Mouse (Mus musculus): ENCODE measurements around the gene Mars.
"Not testable (repeated sequence)": the region's sequence is repeated elsewhere in the genome, so short reads cannot be mapped to it uniquely, and the experiment has no call there.

Mars gene

DNA sequence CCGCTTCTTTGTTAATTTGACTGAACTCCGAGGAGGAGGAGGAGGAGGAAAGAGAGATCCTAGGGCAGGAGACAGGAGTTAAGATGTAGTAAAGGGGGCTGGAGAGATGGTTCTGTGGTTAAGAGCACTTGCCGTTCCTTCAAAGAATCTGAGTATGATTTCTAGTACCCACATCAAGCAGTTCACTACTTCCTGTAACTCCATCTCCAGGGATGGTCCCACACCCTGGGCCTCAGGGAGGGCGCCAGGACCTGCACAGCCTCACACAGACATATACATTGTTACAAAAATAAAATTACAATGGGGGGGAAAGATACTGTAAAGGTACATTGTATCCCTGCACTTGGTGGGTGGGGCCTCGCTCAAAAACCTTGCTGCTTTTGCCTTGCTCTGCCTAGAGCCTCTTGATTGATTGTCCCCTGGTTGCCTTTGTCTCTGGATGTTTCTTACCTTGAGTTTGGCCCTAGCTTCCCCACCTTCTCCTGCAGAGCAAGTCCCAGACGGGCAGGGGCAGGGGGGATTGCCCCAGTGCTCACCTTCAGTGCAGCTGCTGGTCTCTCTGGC is 26.0 kb upstream of the Mars start:
- DNase-seq (ENCODE audit: low spot score in 2 of 2) = no peak

DNA sequence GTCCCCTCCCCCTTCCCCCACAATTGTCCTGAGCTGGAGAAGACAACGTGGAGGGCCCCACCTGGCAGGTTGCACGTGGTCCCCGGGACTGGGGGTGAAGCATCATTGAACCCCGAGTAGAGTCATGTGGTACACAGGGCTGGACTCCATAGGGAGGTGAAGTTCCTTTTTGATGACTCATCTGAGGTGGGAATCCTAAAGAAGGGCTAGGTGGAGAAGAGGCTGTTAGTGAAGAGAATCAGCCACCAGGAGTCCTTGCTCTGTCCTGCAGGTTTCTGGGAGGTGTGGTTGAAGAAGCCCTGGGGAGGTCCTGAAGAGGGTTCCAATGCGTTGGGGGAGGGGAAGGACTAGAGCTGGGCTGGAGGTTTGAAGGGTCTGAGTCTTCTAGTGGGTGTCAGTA is 25.4 kb upstream of the Mars start:
- DNase-seq (ENCODE audit: low spot score in 2 of 2) = no peak

DNA sequence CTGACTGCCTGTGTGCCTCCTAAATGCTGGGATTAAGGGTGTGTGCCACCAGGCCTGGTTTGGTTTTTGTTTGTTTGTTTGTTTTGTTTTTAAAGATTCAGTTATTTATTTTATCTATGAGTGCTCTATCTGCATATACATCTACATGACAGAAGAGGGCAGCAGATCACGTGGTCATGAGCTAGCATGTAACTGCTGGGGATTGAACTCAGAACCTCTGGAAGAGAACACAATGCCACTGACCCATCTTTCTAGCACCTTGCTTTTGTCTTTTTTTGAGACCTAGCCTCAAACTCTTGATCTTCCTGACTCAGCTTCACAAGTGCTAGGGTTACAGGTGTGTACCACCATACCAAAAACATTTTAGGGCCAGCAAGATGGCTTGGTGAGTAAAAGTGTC is 23.7 kb upstream of the Mars start:
- DNase-seq (ENCODE audit: low spot score in 2 of 2) = no peak

DNA sequence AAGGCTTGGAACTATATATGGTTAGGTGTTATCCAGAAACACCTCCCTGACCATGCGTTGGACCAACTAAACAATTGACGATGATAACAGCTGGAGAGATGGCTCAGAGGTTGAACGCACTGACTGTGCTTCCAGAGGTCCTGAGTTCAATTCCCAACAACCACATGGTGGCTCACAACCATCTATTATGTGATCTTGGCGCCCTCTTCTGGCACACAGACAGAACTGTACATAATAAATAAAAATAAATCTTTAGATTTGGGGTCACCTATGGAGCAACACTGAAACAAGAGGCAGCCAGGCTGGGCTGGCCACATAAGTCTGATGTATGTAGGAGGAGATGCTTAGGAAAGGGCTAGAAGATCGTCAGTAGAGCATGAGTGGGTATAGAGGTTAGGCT is 21.6 kb upstream of the Mars start:
- DNase-seq (ENCODE audit: low spot score in 2 of 2) = no peak

DNA sequence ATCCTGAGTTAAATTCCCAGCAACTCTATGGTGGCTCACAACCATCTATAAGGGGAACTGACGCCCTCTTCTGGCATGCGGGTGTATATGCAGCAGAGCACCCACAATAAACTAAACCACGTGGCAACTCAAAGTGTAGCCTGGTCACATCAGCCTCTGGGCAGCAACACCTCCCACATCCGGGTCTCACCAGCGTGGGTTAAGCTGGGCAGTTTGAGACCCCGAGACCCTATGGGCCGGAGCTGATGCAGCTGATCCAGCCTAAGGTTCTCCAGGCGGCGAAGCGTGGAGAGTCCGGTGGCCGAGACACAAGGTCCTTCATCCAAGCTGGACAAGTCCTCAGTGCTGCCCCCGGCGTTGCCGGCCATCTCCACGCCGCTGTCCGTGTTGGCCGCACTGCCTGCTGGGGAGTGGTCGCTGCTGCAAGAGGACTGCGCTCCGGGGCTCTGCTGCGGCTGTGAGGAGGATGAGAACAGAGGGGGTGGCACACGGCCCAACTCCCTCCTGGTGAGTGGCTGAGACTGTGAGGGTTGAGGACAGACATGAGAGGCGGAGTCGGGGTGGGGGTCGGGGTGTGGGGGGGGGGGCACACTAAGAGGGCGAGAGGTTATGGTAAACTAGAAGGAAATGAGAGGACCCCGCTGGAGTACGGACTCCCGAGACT is 20.8 kb upstream of the Mars start:
- DNase-seq (ENCODE audit: low spot score in 2 of 2) = no peak

DNA sequence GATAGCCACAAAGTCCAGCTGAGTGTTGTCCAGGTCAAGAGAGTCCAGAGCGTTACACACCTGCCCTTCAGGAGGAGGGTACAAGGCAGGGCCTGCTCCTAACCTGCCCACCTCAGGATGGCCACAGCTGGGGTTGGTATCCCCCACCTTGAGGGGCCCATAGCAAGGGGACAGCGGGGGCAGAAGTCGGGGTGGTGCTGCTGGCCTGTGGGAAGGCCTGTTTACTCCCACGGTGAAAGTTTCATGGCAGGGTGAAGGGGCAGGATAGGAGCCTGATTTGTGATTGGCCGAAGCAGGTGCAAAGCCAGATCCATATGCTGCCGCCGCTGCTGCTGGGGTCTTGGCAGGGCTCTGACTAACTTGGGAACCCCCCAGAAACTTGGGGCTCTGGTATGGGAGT is 18.6 kb upstream of the Mars start:
- no peak for DNase-seq (ENCODE audit: low spot score in 2 of 2)

DNA sequence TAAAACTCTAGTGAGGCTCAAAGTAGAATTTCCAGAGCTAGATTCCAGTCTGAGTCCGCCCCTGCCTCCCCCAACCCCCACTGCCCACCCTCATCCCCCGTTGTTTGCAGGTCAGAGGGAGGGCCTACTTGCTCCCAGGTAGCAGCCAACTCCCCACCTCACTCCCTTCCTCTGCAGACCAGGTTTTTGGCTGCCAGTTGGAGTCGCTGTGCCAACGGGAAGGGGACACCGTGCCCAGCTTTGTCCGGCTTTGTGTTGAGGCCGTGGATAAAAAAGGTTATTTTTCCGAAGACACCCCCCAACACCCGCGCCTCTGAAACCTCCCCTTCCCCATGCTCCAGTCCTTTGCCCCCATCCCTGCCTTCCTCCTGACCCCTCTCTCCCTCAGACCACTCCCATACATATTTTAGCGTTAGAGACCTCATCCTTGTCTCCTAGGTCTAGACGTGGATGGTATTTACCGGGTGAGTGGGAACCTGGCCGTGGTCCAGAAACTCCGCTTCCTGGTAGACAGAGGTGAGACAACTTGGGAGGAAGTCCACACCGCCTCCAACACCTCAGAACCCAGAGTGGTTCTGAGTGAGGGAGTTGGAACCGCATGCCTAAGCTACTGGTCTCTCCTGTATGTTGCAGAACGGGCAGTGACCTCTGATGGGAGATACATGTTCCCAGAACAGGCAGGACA is 16.0 kb upstream of the Mars start:
- DNase-seq (ENCODE audit: low spot score in 2 of 2) = no peak

DNA sequence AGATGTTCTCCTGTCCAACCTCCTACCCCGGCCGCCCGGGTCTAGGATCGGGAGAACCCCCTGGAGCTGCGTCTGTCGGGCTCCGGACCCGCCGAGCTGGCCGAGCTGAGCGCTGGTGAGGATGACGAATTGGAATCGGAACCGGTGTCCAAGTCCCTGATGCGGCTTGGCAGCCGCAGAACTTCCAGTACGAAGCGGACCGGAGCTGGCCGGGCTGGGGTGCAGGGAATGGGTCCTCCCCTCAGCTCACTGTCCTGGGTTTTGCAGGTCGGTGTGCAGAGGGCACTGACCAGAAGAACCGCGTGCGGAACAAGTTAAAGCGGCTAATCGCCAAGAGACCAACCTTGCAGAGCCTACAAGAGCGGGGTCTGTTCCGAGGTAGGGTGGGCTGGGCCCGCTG is 15.2 kb upstream of the Mars start:
- no peak for DNase-seq (ENCODE audit: low spot score in 2 of 2)

DNA sequence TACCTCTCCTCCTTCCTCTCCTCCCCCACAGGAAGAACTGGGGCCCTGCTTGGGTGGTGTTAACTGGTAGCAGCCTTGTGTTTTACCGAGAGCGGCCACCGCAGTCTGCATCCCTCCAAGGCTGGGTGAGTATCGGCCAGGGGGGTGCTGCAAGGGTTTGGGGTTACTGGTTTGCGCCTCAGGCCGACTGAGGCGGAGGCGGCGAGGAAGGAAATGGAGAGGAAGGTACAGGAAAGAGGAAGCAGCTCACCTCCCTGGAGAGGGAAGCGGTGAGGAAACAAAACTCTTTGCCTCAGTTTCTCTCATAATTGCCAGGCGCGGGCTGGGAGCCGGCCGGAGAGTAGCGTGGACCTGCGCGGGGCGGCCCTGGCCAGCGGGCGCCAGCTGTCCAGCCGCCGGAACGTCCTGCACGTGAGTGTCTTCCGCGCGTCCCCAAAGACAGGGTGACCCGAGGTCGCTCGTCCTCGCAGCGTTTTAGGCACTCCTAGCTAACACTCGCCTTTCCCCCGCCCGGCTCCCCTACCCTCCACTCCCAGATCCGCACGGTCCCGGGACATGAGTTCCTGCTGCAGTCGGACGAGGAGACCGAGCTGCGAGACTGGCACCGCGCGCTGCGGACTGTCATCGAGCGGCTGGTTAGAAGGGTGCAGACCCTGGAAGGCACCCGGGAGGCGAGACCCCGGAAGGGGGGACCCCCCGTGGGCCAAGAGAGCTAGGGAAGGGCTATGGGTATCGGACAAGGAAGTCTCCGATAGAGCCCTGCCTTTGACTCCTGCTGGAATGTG is 14.6 kb upstream of the Mars start:
- peak in 1 of 2 experiments; percentile 54 for DNase-seq (ENCODE audit: low spot score in 2 of 2)

DNA sequence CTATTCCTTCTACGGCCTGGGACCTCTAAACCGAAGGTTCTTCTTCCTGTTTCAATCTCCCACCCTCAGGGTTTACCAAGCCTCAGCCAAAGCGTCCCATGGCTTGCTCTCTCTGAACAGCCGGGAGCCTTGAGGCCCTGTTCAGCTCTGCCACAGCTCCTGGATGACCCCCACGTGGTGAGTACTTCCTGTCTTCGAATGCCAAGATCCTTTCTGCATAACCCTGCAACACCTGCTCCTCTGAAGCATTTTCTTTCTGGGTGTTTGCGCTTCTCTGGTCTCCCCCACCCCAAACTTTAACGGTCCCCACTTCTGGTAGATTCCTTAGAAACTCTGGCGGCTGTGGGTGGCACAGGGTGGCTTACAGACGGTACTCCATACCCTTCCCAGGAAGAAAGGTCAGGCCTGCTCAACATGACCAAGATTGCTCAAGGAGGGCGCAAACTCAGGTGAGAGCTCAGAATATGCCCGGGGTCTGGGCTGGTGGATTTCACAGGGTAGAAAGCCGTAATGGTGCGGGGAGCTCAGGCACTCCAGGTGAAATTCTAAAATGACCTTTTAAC is 13.9 kb upstream of the Mars start:
- no peak for DNase-seq (ENCODE audit: low spot score in 2 of 2)

DNA sequence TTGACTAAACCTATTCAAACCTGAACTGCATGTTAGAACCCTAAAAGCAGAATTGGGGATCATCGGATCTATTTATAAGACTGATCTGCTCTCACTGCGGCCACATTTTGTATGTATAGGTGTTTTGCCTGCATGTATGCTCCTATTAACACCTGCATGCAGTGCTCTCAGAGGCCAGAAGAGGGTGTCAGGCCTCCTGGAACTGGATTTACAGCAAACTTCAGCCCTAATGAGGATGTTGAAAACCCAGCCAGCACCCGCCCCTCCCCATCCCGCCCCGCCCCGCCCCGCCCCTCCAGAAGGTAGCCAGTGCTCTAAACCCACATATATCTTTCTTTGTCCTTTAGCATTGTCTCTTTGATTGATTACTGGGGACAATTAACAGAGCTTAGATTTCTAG is 12.9 kb upstream of the Mars start:
- DNase-seq (ENCODE audit: low spot score in 2 of 2) = peak in 1 of 2 experiments; percentile 35

DNA sequence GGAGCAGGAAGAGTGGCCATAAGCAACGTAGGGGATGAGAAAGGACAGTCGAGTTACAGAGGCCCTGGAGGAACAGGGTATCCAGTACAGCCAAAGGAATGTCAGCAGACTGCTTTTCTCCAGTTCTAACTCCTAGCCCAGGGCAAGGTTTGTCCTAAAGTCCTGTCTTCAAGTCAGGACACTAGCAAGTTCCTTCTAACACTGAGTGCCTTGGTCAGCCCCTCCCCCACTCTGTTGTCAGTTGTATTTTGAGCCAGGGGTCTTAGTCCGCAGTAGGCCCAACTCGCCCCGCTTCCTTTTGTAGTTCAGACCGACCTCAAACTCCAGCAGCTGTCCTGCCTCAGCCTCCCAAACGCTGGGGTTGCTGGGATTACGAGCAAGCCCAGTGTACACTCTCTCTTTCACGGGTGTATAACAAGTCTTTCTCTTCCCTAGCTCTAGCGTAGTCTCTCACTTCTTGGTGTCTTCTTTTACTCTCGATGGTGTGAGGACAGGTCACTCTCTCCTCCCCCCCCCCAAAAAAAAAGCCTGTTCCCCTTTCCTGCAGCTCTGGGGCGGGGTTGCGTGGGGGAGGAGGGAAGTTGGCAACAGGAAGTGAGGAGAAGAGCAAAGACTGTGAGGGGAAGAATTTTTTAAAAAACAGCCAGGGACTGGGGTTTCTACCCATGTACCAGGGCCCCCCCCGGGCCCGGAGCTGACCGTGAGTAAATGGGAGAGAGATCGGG is 11.7 kb upstream of the Mars start:
- DNase-seq (ENCODE audit: low spot score in 2 of 2) = no peak

DNA sequence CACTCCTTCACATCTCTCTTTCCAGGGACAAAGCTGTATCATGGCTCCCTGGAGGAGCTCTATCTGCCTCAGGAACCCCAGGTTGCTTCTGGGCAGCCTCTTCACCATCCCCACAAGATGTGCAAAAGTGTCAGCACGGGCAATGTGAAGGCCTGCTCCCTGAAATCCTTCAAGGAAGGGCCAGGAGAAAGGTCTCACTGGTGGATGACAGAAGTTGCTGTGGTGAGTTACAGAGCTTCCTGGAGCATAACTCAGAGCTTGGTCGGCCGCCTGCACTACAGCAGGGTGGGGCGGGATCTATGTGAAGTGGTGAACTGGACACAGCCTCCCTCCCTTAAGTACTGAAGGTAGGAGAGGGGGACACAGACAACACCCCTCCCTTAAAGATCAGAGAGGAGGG is 11.1 kb upstream of the Mars start:
- DNase-seq (ENCODE audit: low spot score in 2 of 2) = no peak

DNA sequence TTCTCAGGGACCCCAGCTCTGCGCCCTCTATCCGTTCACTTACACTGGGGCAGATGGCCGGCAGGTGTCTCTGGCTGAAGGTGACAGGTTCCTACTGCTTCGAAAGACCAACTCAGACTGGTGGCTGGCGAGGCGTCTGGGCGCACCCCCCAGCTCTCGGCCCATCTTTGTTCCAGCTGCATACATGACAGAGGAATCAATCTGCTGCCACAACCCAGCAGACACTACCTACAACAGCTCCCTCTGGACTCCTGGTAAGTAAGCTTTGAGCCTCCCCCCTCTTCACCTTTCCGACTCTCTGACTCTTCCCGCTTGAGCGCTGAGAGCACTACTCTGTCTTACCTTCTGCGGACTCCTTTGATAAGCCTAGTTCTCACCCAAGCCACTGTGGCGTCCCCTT is 10.6 kb upstream of the Mars start:
- no peak for DNase-seq (ENCODE audit: low spot score in 2 of 2)

DNA sequence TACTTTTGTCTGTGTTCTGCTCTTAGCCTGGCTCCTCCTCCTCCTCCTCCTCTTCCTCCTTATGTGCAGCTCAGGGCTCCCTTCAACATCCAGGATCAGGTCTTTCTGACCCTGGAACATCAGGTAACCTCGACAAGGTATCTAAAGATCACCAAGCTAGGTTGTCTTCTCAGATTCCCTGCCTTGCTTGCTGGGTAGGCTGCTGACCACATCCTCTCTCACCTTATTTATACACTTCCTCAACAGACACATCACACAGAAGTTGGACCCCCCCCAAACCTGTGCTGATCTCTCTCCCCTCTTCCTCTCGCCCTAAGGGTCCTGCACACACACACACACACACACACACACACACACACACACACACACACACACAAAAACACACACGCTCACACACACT is 10.0 kb upstream of the Mars start, which contains the start of gene Arhgap9:
TSS of gene Arhgap9 (plus strand) at position 344 of the 400 bp plus-strand sequence.
- no peak for DNase-seq (ENCODE audit: low spot score in 2 of 2)

DNA sequence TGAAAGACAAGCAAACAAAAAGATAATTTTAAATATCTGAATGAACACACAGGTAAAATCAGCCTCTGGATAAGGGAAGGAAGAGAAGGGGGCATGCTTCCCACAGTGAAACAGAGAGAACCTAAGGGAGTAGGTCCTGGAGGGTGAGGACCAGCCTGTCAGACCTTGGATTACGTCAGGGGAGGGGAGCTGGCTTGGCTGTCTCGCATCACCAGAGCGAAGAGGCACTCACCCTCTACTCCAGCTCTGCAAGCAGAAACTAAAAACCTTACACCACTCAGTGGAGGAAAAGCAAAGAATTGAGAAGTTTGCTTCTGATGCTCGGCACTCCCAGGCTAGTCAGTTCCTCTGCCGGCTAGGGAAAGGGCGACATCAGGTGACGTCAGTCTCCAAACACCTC is 8.4 kb upstream of the Mars start:
- DNase-seq (ENCODE audit: low spot score in 2 of 2) = no peak

DNA sequence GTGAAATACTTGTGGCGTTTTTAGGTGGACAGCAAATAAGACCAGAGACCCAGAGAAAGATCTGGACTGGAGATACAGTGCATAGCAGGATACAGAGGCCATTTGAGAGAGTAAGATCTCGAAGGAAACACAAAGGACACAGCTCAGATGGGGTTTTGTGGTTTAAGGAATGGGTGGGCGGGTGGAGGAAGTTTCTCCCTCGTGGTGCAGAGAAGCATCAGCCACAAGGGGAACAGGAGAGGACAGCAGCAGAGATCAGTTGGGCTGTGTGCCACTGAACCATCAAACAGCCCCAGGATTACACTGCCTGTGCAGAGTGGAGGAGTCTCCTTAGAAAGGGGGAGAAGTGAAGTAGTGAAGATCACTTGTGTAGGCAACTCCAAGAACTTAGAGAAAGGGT is 6.4 kb upstream of the Mars start:
- DNase-seq (ENCODE audit: low spot score in 2 of 2) = no peak

DNA sequence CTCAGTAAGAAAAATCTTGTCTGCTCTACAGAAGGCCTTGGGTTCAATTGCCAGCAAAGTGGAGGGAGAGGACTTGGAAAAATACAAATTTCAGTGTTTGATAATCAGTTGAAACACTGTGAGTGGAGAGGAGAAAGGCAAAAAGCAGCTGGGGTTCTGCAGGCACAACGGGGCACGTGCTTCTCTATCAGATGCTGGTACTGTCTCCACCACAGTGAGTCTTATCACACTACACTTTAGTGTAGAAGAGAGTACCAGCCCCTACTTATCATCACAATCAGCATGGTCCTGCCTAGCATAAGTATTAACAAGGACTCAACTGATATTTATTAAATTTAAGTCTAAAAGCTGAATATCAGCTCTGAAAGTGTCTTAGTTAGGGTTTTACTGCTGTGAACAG is 5.7 kb upstream of the Mars start:
- DNase-seq (ENCODE audit: low spot score in 2 of 2) = no peak

DNA sequence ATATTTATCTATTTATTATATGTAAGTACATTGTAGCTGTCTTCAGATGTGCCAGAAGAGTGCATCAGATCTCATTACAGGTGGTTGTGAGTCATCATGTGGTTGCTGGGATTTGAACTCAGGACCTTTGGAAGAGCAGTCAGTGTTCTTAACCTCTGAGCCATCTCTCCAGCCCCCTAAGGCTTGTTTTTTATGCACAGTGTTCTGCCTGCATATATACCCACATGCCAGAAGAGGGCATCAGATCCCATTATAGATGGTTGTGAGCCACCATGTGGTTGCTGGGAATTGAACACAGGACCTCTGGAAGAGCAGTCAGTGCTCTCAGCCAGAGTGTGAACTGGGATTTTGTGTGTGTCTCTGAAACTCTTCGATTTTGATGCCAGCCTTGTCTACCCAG is 3.4 kb upstream of the Mars start:
- DNase-seq (ENCODE audit: low spot score in 2 of 2) = not testable (repeated sequence)

DNA sequence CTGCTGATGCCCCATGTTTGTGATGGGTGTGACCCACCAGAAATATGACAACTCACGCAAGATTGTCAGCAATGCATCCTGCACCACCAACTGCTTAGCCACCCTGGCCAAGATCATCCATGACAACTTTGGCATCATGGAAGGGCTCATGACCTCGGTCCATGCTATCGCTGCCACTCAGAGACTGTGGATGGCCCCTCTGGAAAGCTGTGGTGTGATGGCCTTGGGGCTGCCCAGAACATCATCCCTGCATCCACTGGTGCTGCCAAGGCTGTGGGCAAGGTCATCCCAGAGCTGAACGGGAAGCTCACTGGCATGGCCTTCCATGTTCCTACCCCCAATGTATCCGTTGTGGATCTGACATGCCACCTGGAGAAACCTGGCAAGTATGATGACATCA is 1.9 kb upstream of the Mars start:
- not testable (repeated sequence) for DNase-seq (ENCODE audit: low spot score in 2 of 2)

DNA sequence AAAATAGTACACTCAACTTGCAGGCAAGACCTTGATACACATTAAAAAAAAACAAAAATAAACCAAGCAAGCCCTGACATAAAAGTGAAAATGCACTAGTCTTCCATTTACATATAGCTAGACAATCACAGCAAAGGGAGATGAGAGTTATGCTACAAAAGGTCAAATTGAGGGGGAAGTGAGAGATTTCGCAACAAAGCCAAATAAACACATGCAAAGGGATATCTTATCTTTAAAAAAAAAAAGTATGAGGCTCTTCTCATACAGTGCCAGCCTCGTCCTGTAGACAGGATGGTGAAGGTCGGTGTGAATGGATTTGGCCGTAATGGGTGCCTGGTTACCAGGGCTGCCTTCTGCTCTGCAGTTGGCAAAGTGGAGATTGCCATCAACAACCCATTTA is 1.3 kb upstream of the Mars start:
- DNase-seq (ENCODE audit: low spot score in 2 of 2) = no peak

DNA sequence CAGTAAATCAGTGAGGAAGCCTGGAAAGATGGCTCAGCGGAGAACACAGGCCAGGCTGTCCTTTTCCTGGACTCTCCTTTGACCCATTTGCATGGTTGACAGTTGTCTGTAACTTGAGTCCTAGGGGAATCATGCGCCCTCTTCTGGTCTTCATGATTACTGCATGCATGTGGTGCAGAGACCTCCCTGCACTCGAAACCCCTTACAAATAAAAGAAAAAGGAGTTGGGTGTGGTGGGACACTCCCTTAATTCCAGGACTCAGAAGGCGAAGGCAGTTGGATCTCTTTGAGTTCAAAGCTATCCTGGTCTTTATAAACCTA is 730 bp upstream of the Mars start:
- peak in 1 of 2 experiments; percentile 58 for DNase-seq (ENCODE audit: low spot score in 2 of 2)

Data from urinary bladder, adult 18-20 months (tissue).